Mouse (Mus musculus) olfactory bulb, adult 2 months (tissue): ENCODE data around the gene Epb41l1. TPM values are rescaled to one million over a fixed set of nuclear protein-coding genes. Genes with fewer than 3 reads are reported as not detected.
"Not testable (repeated sequence)": the region's sequence is repeated elsewhere in the genome, so short reads cannot be mapped to it uniquely, and the experiment has no call there.

Experiments
- H3K27ac ChIP-seq: fragments of 200-500 bp; 2 replicates; pipeline ENCODE4 v1.5.1; 2012; ENCODE audit warnings: low read depth, low read length; ENCODE audit not compliant: insufficient read depth
- H3K4me1 ChIP-seq: fragments of 200-500 bp; 2 replicates; pipeline ENCODE4 v1.6.1; 2012; ENCODE audit warnings: low read length; ENCODE audit not compliant: control insufficient read depth, insufficient read depth
- H3K4me3 ChIP-seq: fragments of 200-500 bp; 2 replicates; pipeline ENCODE4 v1.5.1; 2012; ENCODE audit warnings: mild to moderate bottlenecking, low read depth, low read length, moderate library complexity; ENCODE audit not compliant: insufficient read depth
- CTCF ChIP-seq: fragments of 200-500 bp; IDR thresholded peaks from 2 replicates; pipeline ENCODE4 v1.5.1; 2012; ENCODE audit warnings: low read depth, mild to moderate bottlenecking, low read length, moderate library complexity; ENCODE audit not compliant: insufficient read depth
- POLR2A ChIP-seq: fragments of 200-500 bp; IDR thresholded peaks from 2 replicates; pipeline ENCODE4 v1.6.1; 2012; ENCODE audit warnings: mild to moderate bottlenecking, low read depth, low read length, moderate library complexity; ENCODE audit not compliant: insufficient read depth
- WGBS: fragments of 180-500 bp; shearing (Covaris S2); methylation state at CpG from one replicate; pipeline ENCODE4 v1.1.7; 2018; 5-methylcytosine and 5-hydroxymethylcytosine counted together
- polyA plus RNA-seq: library from polyadenylated mRNA; stranded (reverse); fragments of >200 nt; gene quantifications from 2 replicates; pipeline ENCODE4 v1.2.4, GENCODE M21; 2012; ENCODE audit warnings: low replicate concordance; ENCODE audit not compliant: missing spikeins, insufficient read depth, insufficient read length

Epb41l1 gene
- 51.4 and 207 TPM in 2 replicates for polyA plus RNA-seq

DNA sequence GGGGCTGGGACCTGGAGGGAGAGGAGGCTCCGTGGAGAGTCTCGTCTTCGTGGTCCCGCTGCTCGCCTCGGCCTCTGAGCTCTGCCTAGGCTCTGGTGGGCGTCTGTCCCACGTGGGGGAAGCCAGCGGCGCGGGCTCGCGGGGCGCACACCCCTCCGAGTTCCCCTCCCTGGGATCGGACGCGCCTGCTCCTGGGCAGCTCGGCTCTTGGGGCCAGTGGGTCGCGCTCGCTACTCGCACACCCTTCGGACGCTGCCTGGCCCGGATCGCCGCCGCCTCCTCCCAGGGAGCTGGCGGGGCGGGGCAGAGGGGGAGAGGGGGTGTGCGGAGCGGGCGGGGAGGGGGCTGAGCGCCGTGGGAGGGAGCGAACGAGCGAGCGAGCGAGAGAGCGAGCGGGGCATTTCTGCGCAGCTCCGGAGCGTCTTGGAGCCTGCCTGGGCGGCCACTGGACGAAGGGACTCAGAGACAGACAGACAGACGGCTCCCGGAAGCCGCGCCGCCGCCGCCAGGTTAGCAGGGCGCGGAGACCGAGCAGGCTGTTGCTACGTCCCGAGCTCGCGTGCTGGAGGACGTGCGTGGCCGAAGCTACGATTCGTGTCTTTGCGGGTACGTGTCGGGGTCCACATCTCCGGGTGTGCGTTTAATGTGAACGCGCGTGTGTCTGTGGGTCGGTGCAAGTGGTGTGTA, at the start of gene Epb41l1:
Gene Epb41l1 (plus strand): TSS at position 216 of the 687 bp plus-strand sequence.
- H3K4me3 ChIP-seq: peak within 1 kb of the TSS; percentile 51
- WGBS: under 1% methylated on average over 76 of the region's 76 CpGs
- H3K4me1 ChIP-seq: peaks cover 9% of the 10 kb centered on the region; the same call in 1 of the 2 replicates
- no peak within 1 kb of the TSS for H3K27ac ChIP-seq
- no peak for TF ChIP-seq CTCF
- no peak for TF ChIP-seq POLR2A

DNA sequence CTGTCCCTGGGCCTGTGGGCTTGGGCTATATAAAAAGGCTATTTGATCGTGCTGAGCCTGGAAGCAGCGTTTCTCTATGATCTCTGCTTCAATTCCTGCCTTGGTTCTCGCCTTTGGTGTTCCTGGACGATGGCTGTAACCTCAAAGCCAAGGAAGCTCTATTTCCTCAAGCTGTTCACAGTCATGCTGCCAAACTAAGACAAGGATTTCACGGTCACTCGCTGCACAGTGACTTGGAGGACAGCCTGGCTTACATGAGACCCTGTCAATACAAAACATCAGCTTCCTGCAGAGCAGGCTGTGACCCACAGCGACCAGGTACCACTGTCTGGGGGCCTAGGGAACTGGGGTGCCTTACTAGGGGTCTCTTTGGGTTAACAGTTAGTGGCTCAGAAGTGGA, 43.8 kb upstream of the Epb41l1 start:
- TF ChIP-seq CTCF (no peak), POLR2A (no peak)
- H3K4me1 ChIP-seq: peaks cover 14% of the 10 kb centered on the region
- H3K4me3 ChIP-seq: no peak overlapping the region
- WGBS: 85% methylated on average over 7 of the region's 7 CpGs
- no peak overlapping the region for H3K27ac ChIP-seq

GRCm38 (mm10) chr2:156379929-156380328, 40.8 kb upstream of the Epb41l1 start:
- no peak for TF ChIP-seq POLR2A
- no peak for TF ChIP-seq CTCF
- H3K4me3 ChIP-seq: no peak overlapping the region
- H3K27ac ChIP-seq: peak overlapping the region; percentile 9
- peaks cover 14% of the 10 kb centered on the region for H3K4me1 ChIP-seq
- WGBS: 37% methylated on average over 10 of the region's 10 CpGs

- no peak overlapping the region for H3K27ac ChIP-seq
- TF ChIP-seq POLR2A: no peak
- no peak for TF ChIP-seq CTCF
- no peak overlapping the region for H3K4me3 ChIP-seq
- WGBS: 65% methylated on average over 4 of the region's 4 CpGs
- H3K4me1 ChIP-seq: peaks cover 14% of the 10 kb centered on the region
These were observed 39.4 kb upstream of the Epb41l1 start for GRCm38 (mm10) chr2:156381350-156381749.

- not testable (repeated sequence) for H3K4me1 ChIP-seq, H3K27ac ChIP-seq
- WGBS: 0% methylated on average over 21 of the region's 63 CpGs
- peak overlapping the region; percentile 37 for H3K4me3 ChIP-seq
These were observed 28.1 kb upstream of the Epb41l1 start for GRCm38 (mm10) chr2:156392461-156393154.

- TF ChIP-seq POLR2A: no peak
- TF ChIP-seq CTCF: no peak
- peaks cover 2% of the 10 kb centered on the region; the same call in 1 of the 2 replicates for H3K4me1 ChIP-seq
- H3K4me3 ChIP-seq: no peak overlapping the region
- 40% methylated on average over 5 of the region's 5 CpGs for WGBS
- H3K27ac ChIP-seq: no peak overlapping the region
These were observed 27.4 kb upstream of the Epb41l1 start for GRCm38 (mm10) chr2:156393155-156393828.

DNA sequence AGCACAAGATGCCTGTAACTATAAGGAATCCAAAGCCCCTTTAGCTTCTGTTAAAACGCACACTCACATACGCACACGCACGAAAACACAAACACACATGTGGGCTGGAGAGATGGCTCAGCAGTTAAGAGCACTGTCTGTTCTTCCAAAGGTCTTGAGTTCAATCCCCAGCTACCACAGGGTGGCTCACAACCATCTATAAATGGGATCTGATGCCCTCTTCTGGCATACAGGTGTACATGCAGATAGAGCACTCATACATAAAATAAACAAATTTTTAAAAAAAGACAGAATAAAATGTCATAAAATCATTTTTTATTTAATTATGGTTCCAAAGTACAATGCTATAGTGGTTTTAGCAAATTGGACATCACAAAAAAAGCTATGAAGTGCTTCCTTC, 26.4 kb upstream of the Epb41l1 start:
- whole genome bisulfite sequencing: 94% methylated on average over 4 of the region's 4 CpGs
- peaks cover 2% of the 10 kb centered on the region; the same call in 1 of the 2 replicates for H3K4me1 ChIP-seq
- H3K27ac ChIP-seq: no peak overlapping the region
- TF ChIP-seq CTCF (no peak), POLR2A (no peak)
- no peak overlapping the region for H3K4me3 ChIP-seq

GRCm38 (mm10) chr2:156396096-156396495, 24.6 kb upstream of the Epb41l1 start:
- TF ChIP-seq CTCF: no peak
- no peak for TF ChIP-seq POLR2A
- H3K4me3 ChIP-seq: no peak overlapping the region
- no peak overlapping the region for H3K27ac ChIP-seq
- H3K4me1 ChIP-seq: peaks cover 6% of the 10 kb centered on the region
- WGBS: 72% methylated on average over 2 of the region's 2 CpGs

GRCm38 (mm10) chr2:156397988-156398387, 22.7 kb upstream of the Epb41l1 start:
- 95% methylated on average over 7 of the region's 7 CpGs for WGBS
- no peak overlapping the region for H3K27ac ChIP-seq
- peaks cover 15% of the 10 kb centered on the region for H3K4me1 ChIP-seq
- no peak for TF ChIP-seq POLR2A
- no peak for TF ChIP-seq CTCF
- H3K4me3 ChIP-seq: no peak overlapping the region
